Mouse (Mus musculus) cerebellum, adult 2 months (tissue): Measurements from ENCODE around the gene Slc8b1.

Source experiments
- CTCF ChIP-seq: fragments of 200-500 bp; IDR thresholded peaks from 2 replicates; pipeline ENCODE4 v1.5.1; 2011; ENCODE audit warnings: low read depth, mild to moderate bottlenecking, control low read depth, low read length, moderate library complexity, borderline replicate concordance; ENCODE audit not compliant: insufficient read depth
- POLR2A ChIP-seq: fragments of 200-500 bp; IDR thresholded peaks from 2 replicates; pipeline ENCODE4 v1.6.1; 2011; ENCODE audit warnings: low read length, control low read depth, borderline replicate concordance; ENCODE audit not compliant: insufficient read depth

DNA sequence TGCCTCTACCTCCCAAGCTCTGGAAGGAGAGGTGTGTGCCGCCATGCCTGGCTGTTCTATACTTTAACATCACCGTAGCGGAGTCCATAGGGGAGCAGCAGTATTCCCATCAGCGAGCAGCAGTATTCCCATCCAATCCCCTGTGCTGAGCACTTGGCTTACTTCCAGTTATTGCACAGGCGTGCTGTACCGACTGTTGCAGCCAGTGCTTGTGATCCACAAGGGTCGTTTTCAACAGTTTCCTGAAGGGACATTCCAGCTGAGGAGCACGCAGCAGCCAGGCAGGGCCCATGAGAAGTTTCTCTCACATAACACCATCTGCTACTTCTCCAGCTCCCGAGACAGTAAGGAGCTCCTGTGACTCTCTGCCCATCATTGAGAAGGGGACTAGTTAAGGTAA lies 4.5 kb upstream of the Slc8b1 start:
- no peak for TF ChIP-seq CTCF
- TF ChIP-seq POLR2A, result no peak
